Mouse (Mus musculus) embryo, embryonic 10.5 days (tissue): ENCODE measurements around the gene Tprn.
"Not testable (repeated sequence)": the region's sequence is repeated elsewhere in the genome, so short reads cannot be mapped to it uniquely, and the experiment has no call there.

Source experiments
- DNase-seq: peaks from one replicate; pipeline ENCODE4 v3.0.0-alpha.2; 2015; ENCODE audit warnings: low spot score

The Tprn gene

DNA sequence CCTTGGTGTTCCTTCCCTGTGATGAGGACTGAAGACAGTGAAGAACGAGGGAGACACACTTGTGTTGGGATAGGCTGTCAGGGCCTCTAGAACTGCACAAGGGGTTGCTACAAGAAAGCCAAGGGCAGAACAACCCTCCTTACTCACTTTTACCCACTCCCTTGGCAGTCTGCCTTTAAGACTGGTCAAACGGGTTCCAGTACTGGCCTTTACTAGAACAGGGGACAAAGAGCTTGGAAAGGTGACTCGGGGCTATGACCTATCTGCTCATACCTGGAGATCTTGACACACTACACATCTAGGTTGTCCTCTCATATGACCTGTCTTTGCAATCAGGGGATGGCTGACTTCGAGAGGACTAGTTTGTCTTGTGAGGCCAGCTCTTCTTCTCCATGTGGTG is 24.9 kb upstream of the Tprn start:
- no peak for DNase-seq

DNA sequence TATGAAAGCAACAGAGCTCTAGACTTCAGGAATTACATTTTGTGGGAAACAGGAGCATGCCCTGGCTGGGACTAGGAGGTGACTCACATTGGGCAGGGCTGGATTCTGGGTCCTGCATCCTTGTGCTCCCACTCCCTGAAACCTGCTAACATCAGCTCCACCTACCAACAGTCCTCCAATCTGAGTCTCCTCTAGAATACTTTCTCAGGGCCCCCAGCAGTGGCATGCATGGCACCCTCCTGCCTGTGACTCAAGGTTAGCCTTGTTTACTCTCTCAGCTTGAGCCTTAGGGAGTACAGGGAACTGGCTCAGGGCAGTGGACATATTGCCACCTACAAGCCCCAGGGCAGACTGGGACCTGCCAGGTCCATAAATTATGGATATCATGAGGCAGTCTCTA is 24.3 kb upstream of the Tprn start:
- no peak for DNase-seq

DNA sequence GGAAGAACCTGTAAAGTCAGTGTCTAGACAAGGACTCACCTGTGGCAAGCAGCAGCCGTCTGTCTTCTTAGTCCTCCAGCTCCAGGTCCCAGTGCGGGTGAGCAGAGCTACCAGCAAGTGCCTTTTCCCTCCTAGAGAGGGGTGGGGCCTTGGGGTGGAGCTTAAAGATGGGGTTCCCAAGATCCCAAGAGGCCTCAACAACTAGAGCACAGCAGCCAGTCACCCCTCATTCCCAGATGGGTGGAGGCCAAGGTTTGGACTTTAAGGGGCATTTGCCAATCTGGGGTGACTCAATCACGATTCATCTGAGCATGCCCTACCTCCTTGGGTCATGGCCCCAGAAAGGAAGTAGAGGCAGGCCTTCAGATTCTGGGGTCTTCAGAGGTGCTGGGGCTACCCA is 22.7 kb upstream of the Tprn start:
- DNase-seq = no peak

- DNase-seq = no peak
Measured at GRCm38 (mm10) chr2:25240310-25240709, 22.1 kb upstream of the Tprn start.

- peak; percentile 87 for DNase-seq
Measured at GRCm38 (mm10) chr2:25240723-25241437, 21.5 kb upstream of the Tprn start.

DNA sequence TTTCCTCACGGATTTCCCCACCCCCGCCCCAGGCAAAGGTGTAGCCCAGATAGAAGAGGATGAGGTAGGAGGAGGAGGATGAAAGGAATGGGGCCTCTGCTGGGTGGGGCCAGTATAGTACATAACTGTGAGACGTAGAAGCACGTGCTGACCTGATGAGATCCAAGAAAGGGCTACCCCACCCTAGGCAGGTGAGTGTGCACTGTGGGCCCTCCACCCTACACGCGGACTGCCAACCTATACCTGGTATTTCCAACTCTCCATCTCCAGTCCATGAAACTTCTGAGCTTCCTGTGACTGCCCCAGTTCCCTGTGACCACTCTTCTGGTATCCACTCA is 21.0 kb upstream of the Tprn start:
- DNase-seq = no peak

DNA sequence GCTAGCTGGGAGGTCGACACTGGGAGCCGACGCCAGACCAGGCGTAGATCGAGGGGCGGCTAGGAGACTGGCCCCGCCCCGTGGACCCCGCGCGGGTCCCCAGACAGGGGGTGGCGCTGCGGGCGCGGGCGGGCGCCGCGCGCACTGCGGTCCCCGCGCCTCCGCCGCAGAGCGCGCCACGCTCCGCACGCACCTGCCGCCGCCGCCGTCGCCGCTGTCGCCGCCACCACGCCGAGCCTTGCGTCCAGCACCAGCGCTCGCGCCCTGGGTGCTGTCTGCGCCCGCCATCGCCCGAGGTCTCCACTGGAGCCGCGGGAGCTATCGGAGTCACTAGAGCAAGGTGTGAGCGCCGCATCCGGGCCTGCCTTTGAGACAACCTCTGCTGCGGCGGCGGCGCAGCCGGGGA is 20.3 kb upstream of the Tprn start, which contains the start of the genes Rnf208 and Cysrt1:
Gene Rnf208 (plus strand): TSS at position 155 of the 406 bp plus-strand sequence.
Gene Cysrt1 (minus strand): TSS at position 352 of the 406 bp plus-strand sequence.
- DNase-seq = peak; percentile 39

- no peak for DNase-seq
Measured at GRCm38 (mm10) chr2:25243342-25243741, 19.1 kb upstream of the Tprn start.

DNA sequence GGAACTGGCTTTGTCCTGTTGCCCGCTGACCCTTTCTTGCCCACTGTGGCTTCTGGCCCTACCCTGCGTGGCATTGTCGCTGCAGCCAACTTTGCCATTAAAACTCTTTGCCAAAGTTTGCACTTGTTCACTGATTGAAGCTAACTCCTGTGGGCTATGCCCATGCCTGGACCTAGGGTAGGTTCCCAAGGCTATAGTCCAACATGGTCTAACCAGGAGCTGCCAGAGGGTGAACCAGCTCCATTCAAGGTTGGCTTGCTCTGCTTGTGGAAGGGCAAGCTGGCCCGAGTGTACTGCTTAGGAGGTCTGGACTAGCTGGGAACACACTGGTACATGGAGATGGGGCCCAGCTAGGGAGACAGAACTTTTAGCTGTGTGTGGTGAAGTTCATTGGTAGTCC is 18.3 kb upstream of the Tprn start:
- no peak for DNase-seq

DNA sequence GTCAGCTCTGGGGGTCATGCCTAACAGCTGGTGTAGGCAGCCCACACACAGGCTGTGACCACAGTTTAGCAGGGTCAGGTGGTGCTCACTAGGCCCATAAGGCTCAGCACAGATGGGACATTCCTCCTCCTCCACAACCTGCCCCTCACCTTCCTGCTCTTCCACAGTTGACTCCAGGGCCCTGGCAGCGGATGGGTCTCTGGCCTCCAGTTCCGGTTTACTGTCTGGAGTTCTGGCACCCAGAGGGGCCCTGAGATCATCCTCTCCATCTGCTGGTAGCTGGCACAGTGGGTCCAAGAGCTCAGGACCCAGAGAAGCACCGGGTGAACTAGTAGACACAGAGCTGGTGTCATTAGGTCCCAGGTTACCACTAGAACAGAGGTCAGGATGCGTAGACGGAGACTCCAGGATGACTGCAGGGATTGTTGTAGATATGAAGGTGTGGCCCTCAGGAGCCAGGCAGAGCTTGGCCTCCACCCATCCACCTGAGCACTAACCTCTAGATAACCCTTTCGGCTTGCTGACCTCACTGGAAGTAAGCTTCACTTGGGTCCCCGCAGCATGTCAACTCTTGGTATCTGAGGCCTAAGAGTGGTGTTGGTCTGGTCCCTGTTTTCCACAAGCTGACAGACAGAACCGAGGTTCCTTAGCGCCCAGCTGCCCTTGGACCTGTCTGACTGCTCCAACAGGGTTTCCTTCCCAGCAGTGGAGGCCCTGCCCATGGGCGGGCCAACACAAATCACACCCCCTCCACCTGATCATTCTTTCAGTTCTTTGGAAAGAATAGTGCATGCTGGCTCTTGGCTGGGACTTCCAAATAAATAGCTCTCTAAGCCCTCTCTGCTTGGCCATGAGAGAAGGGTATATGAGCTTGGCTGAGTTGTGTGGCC is 16.0 kb upstream of the Tprn start, which contains the start of gene AL732309.1:
Gene AL732309.1 (minus strand): TSS at position 681 of the 890 bp plus-strand sequence.
- DNase-seq = no peak

DNA sequence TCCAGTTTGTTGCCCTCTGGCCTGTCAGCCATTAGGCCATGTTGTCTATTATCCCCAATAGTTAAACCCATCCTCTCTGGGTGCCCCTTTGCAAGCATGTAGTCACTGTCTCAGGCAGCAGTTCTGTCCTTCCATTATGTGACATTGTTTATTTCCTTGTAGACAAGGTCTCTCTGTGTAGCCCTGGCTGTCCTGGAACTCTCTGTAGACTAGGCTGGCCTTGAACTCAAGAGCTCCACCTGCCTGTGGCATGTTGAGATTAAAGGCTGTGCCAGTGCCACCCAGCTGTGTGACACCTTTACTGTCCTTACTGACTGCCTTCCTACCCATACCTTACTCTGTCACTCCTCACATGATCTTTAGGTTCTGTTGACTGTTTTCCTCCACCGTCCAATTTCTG is 10.1 kb upstream of the Tprn start:
- DNase-seq = no peak

DNA sequence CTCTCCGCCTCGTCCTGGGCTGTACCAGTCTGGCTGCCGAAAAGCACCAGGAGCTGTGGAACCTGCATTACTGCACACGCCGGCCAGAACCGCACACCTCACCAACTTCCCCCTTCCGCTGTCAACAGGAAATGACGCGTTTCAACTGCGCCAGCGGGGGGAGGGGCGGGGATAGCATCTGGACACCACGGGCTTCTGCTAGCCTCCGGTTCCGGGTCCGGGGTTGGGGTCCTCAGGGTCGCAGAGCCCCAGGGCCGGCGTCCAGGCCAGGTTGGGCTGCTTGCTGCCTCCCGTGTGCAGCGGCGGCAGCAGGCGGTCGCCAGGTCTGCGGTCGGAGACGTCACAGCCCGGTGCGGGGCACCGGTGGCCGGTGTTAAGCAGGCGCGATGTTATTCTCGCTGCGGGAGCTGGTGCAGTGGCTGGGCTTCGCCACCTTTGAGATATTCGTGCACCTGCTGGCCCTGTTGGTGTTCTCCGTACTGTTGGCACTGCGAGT is 7.1 kb upstream of the Tprn start, which contains the start of gene Tmem203:
Gene Tmem203 (plus strand): TSS at position 156 of the 496 bp plus-strand sequence.
- peak; percentile 96 for DNase-seq

DNA sequence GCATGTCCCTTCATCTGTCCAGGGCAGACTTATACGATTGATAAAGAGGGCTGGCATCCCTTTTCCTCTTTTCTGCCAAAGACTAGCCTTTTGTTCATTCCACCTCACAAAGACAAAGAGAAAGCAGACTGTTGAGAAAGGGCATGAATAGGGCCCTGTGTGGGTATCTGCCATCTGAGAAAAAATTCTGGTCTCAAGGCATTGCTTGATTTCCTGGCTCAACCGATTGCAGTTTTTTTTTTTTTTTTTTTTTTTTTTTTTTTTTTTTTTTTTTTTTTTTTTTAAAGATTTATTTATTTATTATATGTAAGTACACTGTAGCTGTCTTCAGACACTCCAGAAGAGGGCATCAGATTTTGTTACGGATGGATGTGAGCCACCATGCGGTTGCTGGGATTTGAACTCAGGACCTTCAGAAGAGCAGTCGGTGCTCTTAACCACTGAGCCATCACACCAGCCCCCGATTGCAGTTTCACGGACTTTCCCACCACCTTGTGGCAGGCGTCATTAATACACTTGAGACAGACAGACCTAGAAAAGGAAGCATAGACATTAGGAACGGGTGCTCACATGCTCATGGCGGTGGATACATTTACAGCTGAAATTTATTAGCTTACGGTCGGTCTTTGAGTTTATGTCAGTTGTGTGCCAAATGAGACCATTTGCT is 5.8 kb upstream of the Tprn start:
- peak; percentile 55 for DNase-seq

- DNase-seq = not testable (repeated sequence)
Measured at GRCm38 (mm10) chr2:25257250-25257649, 5.2 kb upstream of the Tprn start.

- DNase-seq = no peak
Measured at GRCm38 (mm10) chr2:25258887-25259286, 3.5 kb upstream of the Tprn start.

DNA sequence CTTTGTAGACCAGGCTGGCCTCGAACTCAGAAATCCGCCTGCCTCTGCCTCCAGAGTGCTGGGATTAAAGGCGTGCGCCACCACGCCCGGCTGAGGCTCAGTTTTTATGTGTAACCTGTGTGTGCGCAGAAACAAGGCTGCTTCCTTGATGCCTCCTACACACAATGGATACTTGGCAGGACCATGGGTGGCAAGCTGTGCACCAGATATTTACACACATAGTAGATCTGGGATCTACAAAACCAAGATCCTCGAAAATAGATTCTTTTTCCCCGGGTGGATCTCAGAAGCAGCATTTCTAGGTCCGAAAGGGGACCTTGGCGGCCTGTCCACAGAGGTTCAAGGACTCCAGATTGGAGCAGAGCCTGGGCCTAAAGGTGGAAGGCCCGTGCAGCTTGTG is 548 bp upstream of the Tprn start:
- DNase-seq = no peak

- no peak for DNase-seq
Measured at GRCm38 (mm10) chr2:25262795-25263622, 591 bp downstream of the Tprn start.

- DNase-seq = no peak
Measured at GRCm38 (mm10) chr2:25263623-25264285, 1.3 kb downstream of the Tprn start.

DNA sequence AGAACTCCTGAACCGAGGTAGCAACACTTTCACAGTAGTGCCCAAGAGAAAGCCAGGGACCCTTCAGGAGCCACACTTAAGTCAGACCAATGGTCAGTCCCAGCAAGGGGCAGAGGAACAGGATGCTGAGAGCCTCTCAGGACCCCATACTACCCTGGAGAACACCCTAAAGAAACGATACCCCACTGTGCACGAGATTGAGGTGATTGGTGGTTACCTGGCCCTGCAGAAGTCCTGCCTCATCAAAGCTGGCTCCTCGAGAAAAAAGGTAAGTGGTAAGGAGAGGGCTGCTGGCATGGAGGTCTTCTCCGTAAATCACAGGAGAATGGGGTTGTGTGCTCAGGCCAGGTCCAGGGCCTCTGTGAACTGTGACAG is 1.9 kb downstream of the Tprn start:
- DNase-seq = no peak

DNA sequence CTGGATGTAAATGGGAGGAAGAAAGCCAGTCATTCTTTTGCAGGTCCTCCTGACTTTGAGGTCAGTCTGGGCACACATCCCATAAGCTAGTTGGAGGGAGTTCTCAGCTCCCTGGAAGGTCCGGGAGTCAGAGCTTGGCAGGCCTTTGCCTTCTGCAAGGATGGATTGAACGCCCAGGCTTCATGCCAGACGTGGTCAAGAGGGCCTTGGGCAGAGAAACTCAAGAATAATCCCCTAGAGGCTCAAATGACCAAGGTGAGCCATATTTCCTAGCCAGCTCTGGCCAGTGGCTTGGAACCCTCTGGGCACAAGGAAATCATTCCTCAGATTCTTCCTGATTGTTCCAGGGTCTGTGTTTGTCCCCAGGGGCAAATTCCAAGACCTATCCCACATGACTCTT is 2.4 kb downstream of the Tprn start:
- no peak for DNase-seq
